Mouse (Mus musculus) embryonic fibroblast, embryonic 13.5 days (primary cell): Measurements from ENCODE around the gene Mag. TPM values are rescaled to one million over a fixed set of nuclear protein-coding genes. Genes with fewer than 3 reads are reported as not detected.

Experiments used
- H3K27ac ChIP-seq: 2 replicates; pipeline ENCODE4 v1.5.1; 2012; ENCODE audit warnings: low read length, control low read depth, inconsistent platforms; ENCODE audit not compliant: insufficient read depth
- H3K4me1 ChIP-seq: 2 replicates; pipeline ENCODE4 v1.6.1; 2011; ENCODE audit warnings: low read length; ENCODE audit not compliant: control insufficient read depth, insufficient read depth
- H3K4me3 ChIP-seq: 2 replicates; pipeline ENCODE4 v1.5.1; 2011; ENCODE audit warnings: mild to moderate bottlenecking, control low read depth, low read length; ENCODE audit not compliant: insufficient read depth
- CTCF ChIP-seq: IDR thresholded peaks from 2 replicates; pipeline ENCODE4 v1.5.1; 2011; ENCODE audit warnings: mild to moderate bottlenecking, control low read depth, low read length, moderate library complexity, borderline replicate concordance; ENCODE audit not compliant: insufficient read depth
- POLR2A ChIP-seq: IDR thresholded peaks from 2 replicates; pipeline ENCODE4 v1.6.1; 2011; ENCODE audit warnings: low read depth, mild to moderate bottlenecking, control low read depth, low read length, moderate library complexity
- polyA plus RNA-seq: library from polyadenylated mRNA; stranded (reverse); fragments of >200 nt; gene quantifications from 2 replicates; pipeline ENCODE4 v1.2.4, GENCODE M21; 2011; ENCODE audit warnings: low read depth; ENCODE audit not compliant: missing spikeins, insufficient read length

Gene Mag
- polyA plus RNA-seq, 1 experiment = not detected

DNA sequence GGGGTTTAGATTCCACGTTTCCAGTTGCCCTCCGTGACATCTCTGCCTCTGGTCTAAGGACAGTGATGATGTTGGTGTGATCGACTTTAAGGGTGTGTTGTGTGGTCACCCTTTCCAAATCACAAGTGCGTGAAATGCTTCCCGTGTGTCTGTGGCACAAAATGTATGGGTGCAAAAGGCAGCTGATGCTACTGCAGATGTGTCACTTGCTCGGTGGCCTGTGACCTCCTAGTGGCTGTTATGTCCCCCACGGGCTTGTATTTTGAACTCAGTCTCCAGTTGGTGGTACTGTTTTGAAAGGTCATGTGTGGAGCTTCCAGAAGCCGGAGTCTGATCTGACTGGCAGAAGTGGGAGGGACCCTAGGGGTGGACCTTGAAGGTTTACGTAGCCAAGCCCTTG lies 22.9 kb downstream of the Mag start:
- Histone ChIP-seq H3K4me3 (no peak overlapping the region), H3K4me1 (no peaks in the 10 kb centered on the region), H3K27ac (no peak overlapping the region)
- TF ChIP-seq CTCF (no peak), POLR2A (no peak)

DNA sequence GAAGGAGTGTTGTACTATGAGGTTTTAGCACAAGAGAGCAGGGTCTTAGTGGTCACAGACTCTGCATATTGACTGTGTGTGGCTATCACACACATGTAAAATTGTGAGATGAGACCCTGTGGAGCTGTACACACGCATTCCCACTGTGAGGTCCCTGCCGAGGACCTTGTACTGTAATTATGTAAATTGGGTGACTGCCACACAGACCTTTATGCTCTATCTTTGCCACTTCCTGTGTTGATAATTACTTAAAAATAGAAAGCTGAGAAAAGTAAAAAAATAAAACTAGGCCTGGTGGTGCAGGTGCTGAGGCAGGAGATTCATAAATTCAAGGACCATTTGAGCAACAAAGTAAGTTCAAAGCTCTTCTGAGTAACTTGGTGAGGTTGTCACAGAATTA lies 24.0 kb downstream of the Mag start:
- H3K4me1 ChIP-seq = no peaks in the 10 kb centered on the region
- TF ChIP-seq POLR2A (no peak), CTCF (no peak)
- no peak overlapping the region for H3K27ac ChIP-seq
- H3K4me3 ChIP-seq = no peak overlapping the region

DNA sequence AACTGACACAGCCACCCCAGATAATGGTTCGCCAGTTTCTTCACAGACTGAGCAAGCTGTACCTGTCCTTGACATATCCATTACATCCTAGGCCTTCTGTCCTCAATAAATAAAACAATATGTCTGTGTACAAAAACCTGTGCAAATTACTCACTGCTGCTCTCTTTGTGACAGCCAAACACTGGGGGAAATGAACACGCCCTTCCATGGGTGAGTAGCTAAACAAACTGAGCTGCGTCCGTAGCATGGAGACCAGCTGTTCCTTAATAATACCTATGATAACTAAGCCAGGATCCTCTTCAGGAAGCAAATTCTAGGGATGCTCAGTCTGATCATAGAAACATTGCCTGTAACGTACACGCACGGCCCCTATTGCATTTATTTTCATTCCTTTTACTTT lies 25.9 kb downstream of the Mag start:
- Histone ChIP-seq H3K27ac (no peak overlapping the region), H3K4me1 (no peaks in the 10 kb centered on the region), H3K4me3 (no peak overlapping the region)
- TF ChIP-seq POLR2A (no peak), CTCF (no peak)

DNA sequence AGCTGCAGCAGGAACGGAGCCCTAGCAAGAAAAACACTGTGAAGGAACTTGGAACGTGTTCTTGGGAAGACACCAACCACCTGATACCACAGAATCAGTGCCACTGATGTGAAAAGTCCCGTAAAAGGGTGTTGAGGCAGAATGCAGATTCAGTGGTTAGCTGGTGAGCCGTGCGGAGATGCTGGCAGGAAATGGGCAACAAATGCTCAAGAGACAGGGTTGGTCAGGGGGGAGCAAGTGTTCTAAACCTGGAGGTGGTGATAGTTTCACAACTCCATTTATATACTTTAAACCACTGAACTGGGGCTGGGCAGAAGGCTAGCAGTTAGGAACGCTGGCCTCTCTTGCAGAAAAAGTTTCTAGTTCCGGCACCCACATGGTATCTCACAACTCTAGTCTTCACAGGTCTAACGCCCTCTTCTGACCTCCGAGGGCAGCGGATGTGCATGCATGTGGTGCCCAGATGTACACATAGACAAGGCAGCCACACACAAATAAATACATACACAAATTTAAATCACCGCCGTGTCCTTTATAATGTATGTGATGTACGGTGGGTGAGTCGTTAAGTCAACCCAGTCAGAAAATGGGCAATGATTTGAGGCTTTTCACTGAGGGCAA lies 27.0 kb downstream of the Mag start:
- Histone ChIP-seq H3K4me1 (no peaks in the 10 kb centered on the region), H3K27ac (no peak overlapping the region), H3K4me3 (no peak overlapping the region)
- no peak for TF ChIP-seq CTCF
- no peak for TF ChIP-seq POLR2A

DNA sequence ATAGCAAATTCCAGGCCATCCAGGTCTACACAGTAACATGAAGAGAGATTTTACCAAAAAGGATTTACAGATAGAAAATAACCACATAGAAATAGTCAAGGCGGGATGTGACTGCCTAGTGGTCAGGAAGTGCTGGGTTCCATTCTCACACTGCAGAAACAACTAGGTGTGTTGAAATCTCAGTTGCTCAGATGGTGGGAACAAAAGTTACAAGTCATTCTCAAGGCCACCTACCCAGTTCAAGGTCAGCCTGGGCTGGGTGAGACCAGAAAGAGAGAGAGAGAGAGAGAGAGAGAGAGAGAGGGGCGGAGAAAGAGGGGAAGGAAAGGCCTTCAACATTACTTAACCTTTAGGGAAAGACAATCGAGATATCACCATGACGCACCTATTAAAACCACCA lies 27.8 kb downstream of the Mag start:
- Histone ChIP-seq H3K4me3 (no peak overlapping the region), H3K4me1 (no peaks in the 10 kb centered on the region), H3K27ac (no peak overlapping the region)
- TF ChIP-seq CTCF (no peak), POLR2A (no peak)

DNA sequence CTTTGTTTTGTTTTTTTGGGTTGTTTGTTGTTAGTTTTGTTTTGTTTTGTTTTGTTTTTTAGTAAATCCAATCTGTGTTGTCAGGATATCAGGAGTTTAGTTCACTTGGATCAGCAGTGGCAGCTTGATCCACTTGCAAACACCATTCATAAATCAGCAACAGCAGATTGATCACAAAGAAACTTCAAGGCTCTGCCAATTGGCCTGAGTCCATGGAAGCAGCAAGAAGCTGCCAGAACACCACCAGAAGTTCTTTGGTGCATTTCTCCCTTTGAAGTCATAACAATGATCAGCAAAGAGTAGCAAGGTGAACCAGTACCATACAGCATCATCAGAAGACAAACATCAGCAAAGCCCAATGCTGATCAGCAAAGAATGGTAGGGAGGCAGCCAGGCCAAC lies 30.6 kb downstream of the Mag start:
- no peak overlapping the region for H3K4me3 ChIP-seq
- H3K4me1 ChIP-seq = no peaks in the 10 kb centered on the region
- no peak for TF ChIP-seq POLR2A
- TF ChIP-seq CTCF = no peak
- H3K27ac ChIP-seq = no peak overlapping the region

DNA sequence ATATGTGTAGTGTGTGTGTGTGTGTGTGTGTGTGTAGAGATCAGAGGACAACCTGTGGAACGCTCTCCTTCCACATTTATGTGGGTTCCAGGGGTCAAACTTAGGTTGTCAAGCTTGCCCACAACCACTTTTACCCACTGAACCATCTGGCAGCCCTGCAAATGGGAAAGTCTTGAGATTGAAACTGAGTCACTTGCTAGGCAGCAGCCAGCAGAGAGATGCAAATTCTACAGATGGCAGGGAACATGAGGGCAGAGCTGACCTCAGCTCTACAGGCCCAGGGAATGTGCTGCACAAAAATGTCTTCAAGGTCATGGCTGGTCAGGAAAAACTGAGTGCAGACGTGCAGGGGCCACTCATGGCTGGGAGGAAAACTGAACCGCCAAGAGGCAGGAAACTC lies 33.3 kb downstream of the Mag start:
- no peak overlapping the region for H3K4me3 ChIP-seq

DNA sequence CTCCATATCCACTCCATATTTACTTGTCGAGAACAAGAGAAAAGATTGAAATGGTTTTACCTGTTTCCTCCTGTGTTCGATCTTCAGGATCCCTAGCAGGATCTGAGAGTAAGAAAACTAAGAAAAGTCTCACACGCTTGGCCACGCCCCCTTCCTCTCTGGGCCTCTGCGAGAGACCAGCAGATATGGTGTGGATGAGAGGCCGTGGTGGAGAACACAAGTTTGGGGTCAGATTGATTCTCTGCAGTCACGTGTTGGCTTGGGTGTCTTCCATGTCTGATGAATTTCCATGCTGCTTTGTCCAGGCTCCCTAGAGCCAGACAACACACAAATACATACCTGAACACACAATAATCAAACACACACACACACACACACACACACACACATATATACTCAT lies 34.5 kb downstream of the Mag start, which contains the start of gene Cd22:
TSS of gene Cd22 (minus strand) at position 167 of the 400 bp plus-strand sequence.
- Histone ChIP-seq H3K27ac (no peak within 1 kb of the TSS), H3K4me3 (no peak within 1 kb of the TSS), H3K4me1 (no peaks in the 10 kb centered on the region)
- TF ChIP-seq POLR2A (no peak), CTCF (no peak)

More for the DNA sequence above, 33.3 kb downstream of the Mag start:
- TF ChIP-seq POLR2A = no peak
- TF ChIP-seq CTCF = no peak
- no peak overlapping the region for H3K27ac ChIP-seq
- H3K4me1 ChIP-seq = no peaks in the 10 kb centered on the region

DNA sequence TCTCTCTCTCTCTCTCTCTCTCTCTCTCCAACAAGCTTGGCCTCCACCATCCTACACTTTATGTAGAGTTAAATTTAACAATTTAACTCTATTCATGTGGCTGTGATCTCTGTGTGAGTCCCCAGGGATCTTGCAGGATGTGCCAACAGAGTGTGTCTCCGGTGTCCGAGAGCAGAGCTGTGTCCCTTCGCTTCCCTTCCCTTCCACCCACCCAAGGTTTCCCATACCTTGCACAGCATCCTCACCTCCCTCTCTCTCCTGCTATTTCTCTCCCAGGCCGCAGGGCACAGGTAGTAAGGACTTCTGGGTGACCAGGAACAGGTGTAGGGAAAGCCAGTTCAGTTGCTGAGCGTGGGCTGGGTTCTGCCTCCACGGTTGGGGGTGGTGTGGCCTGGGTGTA lies 35.7 kb downstream of the Mag start:
- Histone ChIP-seq H3K27ac (no peak overlapping the region), H3K4me1 (no peaks in the 10 kb centered on the region), H3K4me3 (no peak overlapping the region)
- no peak for TF ChIP-seq POLR2A
- TF ChIP-seq CTCF = no peak

DNA sequence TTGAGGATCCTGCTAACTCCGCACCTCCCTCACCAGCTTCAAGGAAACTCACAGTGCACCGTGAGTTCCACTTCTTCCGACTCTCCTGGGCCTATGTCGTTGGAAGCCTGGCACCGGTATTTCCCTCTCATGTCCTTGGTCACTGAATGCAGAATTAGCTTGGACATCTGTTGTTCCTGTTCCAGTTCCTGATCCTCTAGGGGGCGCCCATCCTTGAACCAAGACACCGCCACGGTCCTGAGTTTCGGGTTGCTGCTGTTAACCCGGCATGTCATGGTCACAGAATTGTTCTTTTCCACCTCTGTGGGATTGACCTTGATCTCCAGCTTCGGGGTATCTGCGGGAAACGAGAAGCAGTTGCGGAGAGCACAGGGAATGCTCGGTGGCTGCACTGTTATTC lies 41.6 kb downstream of the Mag start:
- Histone ChIP-seq H3K27ac (no peak overlapping the region), H3K4me1 (no peaks in the 10 kb centered on the region), H3K4me3 (no peak overlapping the region)
- TF ChIP-seq CTCF (0 out of 2 replicates have a peak, but pooled peaks have one; percentile 19), POLR2A (no peak)

DNA sequence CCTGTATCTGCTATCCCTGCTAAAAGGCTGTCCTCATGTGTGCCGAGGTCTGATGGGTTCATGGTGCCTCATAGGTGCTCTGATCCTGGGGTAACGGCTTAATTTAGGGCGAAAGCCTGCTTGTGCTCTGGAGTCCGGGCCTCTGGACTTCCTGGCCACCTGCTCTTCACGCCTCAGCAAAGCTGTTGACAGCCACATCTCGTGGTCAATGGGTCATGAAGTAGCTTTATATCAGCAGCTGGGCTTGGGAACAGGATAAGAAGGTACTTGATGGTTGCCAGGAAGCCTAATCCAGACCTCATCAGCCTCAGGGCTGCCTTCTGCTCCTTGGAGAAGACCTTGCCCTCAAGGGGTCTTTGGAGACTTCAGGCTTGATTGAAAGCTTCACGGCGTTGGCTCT lies 51.3 kb downstream of the Mag start:
- Histone ChIP-seq H3K4me3 (no peak overlapping the region), H3K27ac (no peak overlapping the region), H3K4me1 (no peaks in the 10 kb centered on the region)
- no peak for TF ChIP-seq CTCF
- TF ChIP-seq POLR2A = no peak

DNA sequence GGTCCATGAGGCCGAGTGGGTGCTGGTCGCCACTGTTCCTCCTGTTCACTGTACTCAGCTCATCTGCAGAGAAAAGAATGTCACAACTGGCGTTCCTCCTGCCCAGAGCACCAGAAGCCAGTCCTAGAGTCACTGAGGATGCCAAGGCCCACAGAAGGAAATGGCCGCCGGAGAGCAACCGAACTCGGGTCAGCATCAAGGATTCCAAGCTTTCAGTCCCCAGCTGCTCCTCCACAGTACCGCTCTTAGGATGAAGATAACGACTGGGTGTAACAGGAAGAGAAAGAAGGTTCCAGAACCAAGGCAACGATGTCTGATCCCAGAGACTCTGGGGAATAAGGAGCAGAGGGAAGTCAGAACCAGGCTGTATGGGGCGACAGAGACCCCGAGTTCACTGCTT lies 53.2 kb downstream of the Mag start, which contains the start of gene Ffar1:
TSS of gene Ffar1 (minus strand) at position 101 of the 400 bp plus-strand sequence.
- no peak within 1 kb of the TSS for H3K27ac ChIP-seq
- TF ChIP-seq CTCF (no peak), POLR2A (no peak)
- H3K4me3 ChIP-seq = no peak within 1 kb of the TSS
- no peaks in the 10 kb centered on the region for H3K4me1 ChIP-seq
